Comparison of ENCODE assay signal across 13 mouse cellular contexts in genomic region chr15:28133171-28133810, GRCm38 (mm10).
DNase-seq lines count a peak whose midpoint lies in the region; ATAC-seq and TF ChIP-seq lines count a peak whose summit lies in the region.
"Had no signal": no experiment of that assay in that cellular context is flagged by ENCODE, and none has a peak within 500 bp of the region (broad histone marks: within the 10 kb centered on the region; RNA-seq: fewer than 3 reads in every experiment).

No protein-coding gene starts in this region.

- peak overlapping the region; percentile 1; the same call in 1 of the 2 replicates for H3K4me2 ChIP-seq in heart, embryonic 14.5 days (ENCODE audit: low read length)
- H3K4me2 ChIP-seq: embryonic facial prominence, embryonic 15.5 days; liver, embryonic 15.5 days had no signal

- WGBS in heart, embryonic 14.5 days, result 35% methylated on average over 10 of the region's 10 CpGs
- WGBS in heart, adult 2 months, result 35% methylated on average over 10 of the region's 10 CpGs

- no peak for TF ChIP-seq EP300 in heart, adult 2 months (IDR thresholded peaks at IDR 0.05; ENCODE audit: insufficient read depth, low read depth, low read length)

- no peaks in the 10 kb centered on the region for H3K79me2 ChIP-seq in heart, adult 2 months (replicated peaks; ENCODE audit: control insufficient read depth, insufficient read depth, low read length)

- H3K4me1 ChIP-seq in heart, embryonic 14.5 days (ENCODE audit: control insufficient read depth in 2 of 2, insufficient read depth in 2 of 2, low read length in 2 of 2), result peaks cover 13 to 21% of the 10 kb centered on the region in 2 experiments; a peak in 3 of 4 replicates
- peaks cover 5% of the 10 kb centered on the region for H3K4me1 ChIP-seq in heart, adult 2 months (ENCODE audit: control insufficient read depth, insufficient read depth, low read length)
- H3K4me1 ChIP-seq: liver, embryonic 15.5 days had no signal

- no peak overlapping the region for H3K4me3 ChIP-seq in heart, embryonic 14.5 days (ENCODE audit: control insufficient read depth in 1 of 2, insufficient read depth in 1 of 2, low read depth in 1 of 2, low read length in 2 of 2)
- H3K4me3 ChIP-seq in heart, adult 2 months, result no peak overlapping the region
- H3K4me3 ChIP-seq: embryonic facial prominence, embryonic 15.5 days; liver, embryonic 15.5 days had no signal

- peak; percentile 23 for DNase-seq in adrenal gland, adult 8-10 months
- DNase-seq in adrenal gland, postnatal 25 days, result no peak
- DNase-seq in heart, adult 2 months, result no peak
- peak; percentile 92 for DNase-seq in Muller cell, postnatal 12 days (ENCODE audit: inconsistent ontology term)
- peak; percentile 11 for DNase-seq in heart, postnatal 4 days
- DNase-seq in left cerebral cortex, postnatal 14 days (ENCODE audit: low spot score in 2 of 2), result no peak
- no peak for DNase-seq in testis, postnatal 14 days (ENCODE audit: low spot score)
- DNase-seq: gastrocnemius, postnatal 36 days; lung, postnatal 14 days; thymus, postnatal 25 days had no signal

- TF ChIP-seq POLR2A in heart, adult 2 months (IDR thresholded peaks at IDR 0.05; ENCODE audit: insufficient read depth, low read depth, low read length), result no peak

- intact Hi-C loops in heart, adult 2 months (cut with DNase I), result no loop called here
- intact Hi-C loops in left cerebral cortex, postnatal 14 days (cut with DNase I), result no loop called here

- peak overlapping the region; percentile 46 to 50 for H3K27ac ChIP-seq in heart, embryonic 14.5 days (replicated peaks in 1 of 2; ENCODE audit: control insufficient read depth in 1 of 2, insufficient read depth in 1 of 2, low read depth in 2 of 2, low read length in 2 of 2)
- no peak overlapping the region for H3K27ac ChIP-seq in heart, adult 2 months
- H3K27ac ChIP-seq: embryonic facial prominence, embryonic 15.5 days; liver, embryonic 15.5 days had no signal

- no peaks in the 10 kb centered on the region for H3K9me3 ChIP-seq in heart, embryonic 14.5 days (ENCODE audit: control insufficient read depth, low read length)
- H3K9me3 ChIP-seq: embryonic facial prominence, embryonic 15.5 days; liver, embryonic 15.5 days had no signal

- no peak overlapping the region for H3K9ac ChIP-seq in heart, embryonic 14.5 days (ENCODE audit: low read length)
- no peak overlapping the region for H3K9ac ChIP-seq in heart, adult 2 months (ENCODE audit: low read depth, low read length)
- H3K9ac ChIP-seq: embryonic facial prominence, embryonic 15.5 days; liver, embryonic 15.5 days had no signal

- H3K36me3 ChIP-seq in heart, embryonic 14.5 days (ENCODE audit: control insufficient read depth, insufficient read depth, low read length), result no peaks in the 10 kb centered on the region
- no peaks in the 10 kb centered on the region for H3K36me3 ChIP-seq in heart, adult 2 months (ENCODE audit: control insufficient read depth, insufficient read depth, low read length)
- H3K36me3 ChIP-seq: embryonic facial prominence, embryonic 15.5 days; liver, embryonic 15.5 days had no signal

- 0 out of 2 replicates have a peak, but pooled peaks have one; percentile 17 for ATAC-seq in heart, embryonic 14.5 days (ENCODE audit: insufficient number of reproducible peaks, insufficient read depth, low FRiP score, low read depth)

- H3K27me3 ChIP-seq in heart, embryonic 14.5 days (ENCODE audit: control insufficient read depth, insufficient read depth, low read length), result no peaks in the 10 kb centered on the region
- H3K27me3 ChIP-seq in heart, adult 2 months (ENCODE audit: control insufficient read depth, insufficient read depth, low read length), result no peaks in the 10 kb centered on the region
- H3K27me3 ChIP-seq: embryonic facial prominence, embryonic 15.5 days; liver, embryonic 15.5 days had no signal

- TF ChIP-seq CTCF in heart, adult 2 months (IDR thresholded peaks at IDR 0.05), result no peak

Comparison
In these comparisons a context has a peak if more than half of its experiments do, and no peak if none do; other contexts are left out.
1. DNase-seq: peak in adrenal gland, adult 8-10 months (single experiment), Muller cell, postnatal 12 days (single experiment) and heart, postnatal 4 days (single experiment); none in adrenal gland, postnatal 25 days (single experiment), heart, adult 2 months (0 of 2), left cerebral cortex, postnatal 14 days (0 of 2) and testis, postnatal 14 days (single experiment).